Mouse (Mus musculus) forebrain, postnatal 0 days (tissue): ENCODE data around the gene Camsap2. TPM values are rescaled to one million over a fixed set of nuclear protein-coding genes. Genes with fewer than 3 reads are reported as not detected.

ENCODE experiments used
- ATAC-seq: fragments of 200-750 bp; cut with Nextera tagmentation; 2 replicates; pipeline ENCODE4 v1.8.0; 2017; ENCODE audit warnings: mild to moderate bottlenecking, moderate library complexity
- DNase-seq: peaks from one replicate; pipeline ENCODE4 v3.0.0-alpha.2; 2015
- H3K27ac ChIP-seq: fragments of 300-500 bp; sonication (generic); 2 replicates; pipeline ENCODE4 v1.5.1; 2014; ENCODE audit warnings: low read depth, mild to moderate bottlenecking, antibody characterized with exemption, low read length, moderate library complexity, mixed read lengths
- H3K27me3 ChIP-seq: fragments of 300-500 bp; sonication (generic); 2 replicates; pipeline ENCODE4 v1.6.1; 2014; ENCODE audit warnings: mild to moderate bottlenecking, low read length, mixed read lengths; ENCODE audit not compliant: insufficient read depth
- H3K36me3 ChIP-seq: fragments of 300-500 bp; sonication (generic); 2 replicates; pipeline ENCODE4 v1.6.1; 2014; ENCODE audit warnings: mild to moderate bottlenecking, moderate library complexity; ENCODE audit not compliant: insufficient read depth
- H3K4me1 ChIP-seq: fragments of 300-500 bp; sonication (generic); 2 replicates; pipeline ENCODE4 v1.6.1; 2014; ENCODE audit warnings: antibody characterized with exemption; ENCODE audit not compliant: insufficient read depth
- H3K4me2 ChIP-seq: fragments of 300-500 bp; sonication (generic); 2 replicates; pipeline ENCODE4 v1.6.1; 2014; ENCODE audit warnings: low read depth, mild to moderate bottlenecking, moderate library complexity
- H3K4me3 ChIP-seq: fragments of 300-500 bp; sonication (generic); 2 replicates; pipeline ENCODE4 v1.5.1; 2014; ENCODE audit warnings: low read depth, low read length, mixed read lengths
- H3K9ac ChIP-seq: fragments of 300-500 bp; sonication (generic); 2 replicates; pipeline ENCODE4 v1.6.1; 2014; ENCODE audit warnings: mild to moderate bottlenecking
- H3K9me3 ChIP-seq: fragments of 300-500 bp; sonication (generic); 2 replicates; pipeline ENCODE4 v1.6.1; 2016; ENCODE audit warnings: low read length
- CTCF ChIP-seq: sonication (generic); IDR thresholded peaks from 2 replicates; pipeline ENCODE4 v1.5.1; 2016; ENCODE audit warnings: antibody characterized with exemption, control low read depth, low read depth
- WGBS: fragments of 180-500 bp; shearing (Covaris S2); extraction: QIAGEN DNeasy Blood & Tissue Kit; methylation state at CpG from one replicate; pipeline ENCODE4 v1.1.7; 2014; 5-methylcytosine and 5-hydroxymethylcytosine counted together
- polyA plus RNA-seq: library from polyadenylated mRNA; unstranded; fragments of >200 nt; fragmentation: Nextera tagmentation; extraction: Ambion mirVana; gene quantifications from 2 replicates; pipeline ENCODE4 v1.2.1, GENCODE M21; 2015
- total RNA-seq: library from RNA; depleted of rRNA; stranded (reverse); fragments of >200 nt; gene quantifications from 2 replicates; pipeline ENCODE4 v1.2.3, GENCODE M21; 2014; rRNA removed

Gene Camsap2
- total RNA-seq (120 and 135 TPM in 2 replicates), polyA plus RNA-seq (16.1 and 20.1 TPM in 2 replicates)

- peaks cover 19% of the 10 kb centered on the region; the same call in 1 of the 2 replicates for H3K4me1 ChIP-seq
- peak within 1 kb of the TSS; percentile 85 for H3K4me2 ChIP-seq
- peak within 1 kb of the TSS; percentile 95 for H3K9ac ChIP-seq
- H3K27me3 ChIP-seq, result no peaks in the 10 kb centered on the region
- H3K4me3 ChIP-seq, result peak within 1 kb of the TSS; percentile 96
- H3K27ac ChIP-seq, result peak within 1 kb of the TSS; percentile 98
- DNase-seq, result peak; percentile 95
- WGBS, result 2% methylated on average over 119 of the region's 121 CpGs
- peak; percentile 41 for TF ChIP-seq CTCF
- no peaks in the 10 kb centered on the region for H3K36me3 ChIP-seq
- no peaks in the 10 kb centered on the region for H3K9me3 ChIP-seq
- peak; percentile 98 for ATAC-seq
These were observed at the start of gene Camsap2 for GRCm38 (mm10) chr1:136345454-136346372. Gene Camsap2, minus strand, starts transcription at chr1:136346104.

GRCm38 (mm10) chr1:136395073-136395472, 49.2 kb upstream of the Camsap2 start:
- Histone ChIP-seq H3K36me3 (no peaks in the 10 kb centered on the region), H3K27me3 (no peaks in the 10 kb centered on the region), H3K4me2 (no peak overlapping the region)

GRCm38 (mm10) chr1:136394506-136394905, 48.6 kb upstream of the Camsap2 start:
- H3K9ac ChIP-seq, result no peak overlapping the region
- no peaks in the 10 kb centered on the region for H3K9me3 ChIP-seq
- no peak overlapping the region for H3K27ac ChIP-seq
- no peak overlapping the region for H3K4me3 ChIP-seq
- H3K36me3 ChIP-seq, result no peaks in the 10 kb centered on the region
- no peaks in the 10 kb centered on the region for H3K27me3 ChIP-seq
- ATAC-seq (peak; percentile 71), DNase-seq (peak; percentile 50)
- WGBS, result 29% methylated on average over 10 of the region's 10 CpGs
- no peaks in the 10 kb centered on the region for H3K4me1 ChIP-seq
- peak overlapping the region; percentile 26; the same call in 1 of the 2 replicates for H3K4me2 ChIP-seq
- no peak for TF ChIP-seq CTCF

More at GRCm38 (mm10) chr1:136395073-136395472, 49.2 kb upstream of the Camsap2 start:
- WGBS, result 41% methylated on average over 5 of the region's 5 CpGs
- DNase-seq (no peak), ATAC-seq (no peak)
- Histone ChIP-seq H3K4me3 (no peak overlapping the region), H3K9ac (no peak overlapping the region), H3K4me1 (no peaks in the 10 kb centered on the region), H3K9me3 (no peaks in the 10 kb centered on the region), H3K27ac (no peak overlapping the region)
- TF ChIP-seq CTCF, result no peak

- Histone ChIP-seq H3K27me3 (no peaks in the 10 kb centered on the region), H3K9me3 (no peaks in the 10 kb centered on the region), H3K9ac (no peak overlapping the region), H3K4me3 (no peak overlapping the region), H3K4me2 (no peak overlapping the region), H3K4me1 (no peaks in the 10 kb centered on the region), H3K27ac (no peak overlapping the region), H3K36me3 (no peaks in the 10 kb centered on the region)
- ATAC-seq, result no peak
- 54% methylated on average over 6 of the region's 6 CpGs for WGBS
- DNase-seq, result no peak
- TF ChIP-seq CTCF, result no peak
These were observed 41.0 kb upstream of the Camsap2 start for GRCm38 (mm10) chr1:136386914-136387313.

- Histone ChIP-seq H3K9me3 (no peaks in the 10 kb centered on the region), H3K4me3 (no peak overlapping the region), H3K27ac (no peak overlapping the region), H3K36me3 (no peaks in the 10 kb centered on the region), H3K4me2 (no peak overlapping the region), H3K4me1 (no peaks in the 10 kb centered on the region), H3K9ac (no peak overlapping the region), H3K27me3 (no peaks in the 10 kb centered on the region)
- no peak for TF ChIP-seq CTCF
- 61% methylated on average over 5 of the region's 5 CpGs for WGBS
- DNase-seq, result no peak
- no peak for ATAC-seq
These were observed 35.7 kb upstream of the Camsap2 start for GRCm38 (mm10) chr1:136381583-136381982.

- no peak for ATAC-seq
- Histone ChIP-seq H3K27ac (no peak overlapping the region), H3K9me3 (no peaks in the 10 kb centered on the region), H3K9ac (no peak overlapping the region), H3K4me2 (no peak overlapping the region), H3K27me3 (no peaks in the 10 kb centered on the region), H3K36me3 (no peaks in the 10 kb centered on the region), H3K4me3 (no peak overlapping the region), H3K4me1 (no peaks in the 10 kb centered on the region)
- 63% methylated on average over 6 of the region's 6 CpGs for WGBS
- no peak for TF ChIP-seq CTCF
- DNase-seq, result no peak
These were observed 35.3 kb upstream of the Camsap2 start for GRCm38 (mm10) chr1:136381169-136381568.

- Histone ChIP-seq H3K36me3 (no peaks in the 10 kb centered on the region), H3K4me2 (no peak overlapping the region), H3K27me3 (no peaks in the 10 kb centered on the region), H3K4me3 (no peak overlapping the region), H3K9me3 (no peaks in the 10 kb centered on the region), H3K4me1 (no peaks in the 10 kb centered on the region), H3K27ac (no peak overlapping the region), H3K9ac (no peak overlapping the region)
- DNase-seq (no peak), ATAC-seq (no peak)
- 92% methylated on average over 8 of the region's 8 CpGs for WGBS
- no peak for TF ChIP-seq CTCF
These were observed 34.7 kb upstream of the Camsap2 start for GRCm38 (mm10) chr1:136380606-136381005.
